Mouse (Mus musculus) neural tube, embryonic 10.5 days (tissue): ENCODE measurements around the gene Marveld3.

ENCODE experiments used
- DNase-seq: peaks from one replicate; pipeline ENCODE4 v3.0.0-alpha.2; 2017; ENCODE audit warnings: low spot score; ENCODE audit errors: extremely low spot score

Gene Marveld3

GRCm38 (mm10) chr8:109904928-109905668, 56.9 kb downstream of the Marveld3 start:
- DNase-seq: no peak

- no peak for DNase-seq
These were observed 58.0 kb downstream of the Marveld3 start for GRCm38 (mm10) chr8:109903909-109904469.

GRCm38 (mm10) chr8:109902379-109902778, 59.6 kb downstream of the Marveld3 start:
- DNase-seq: no peak
